Mouse (Mus musculus): ENCODE measurements around the gene Opn5. TPM values are rescaled to one million over a fixed set of nuclear protein-coding genes. Genes with fewer than 3 reads are reported as not detected.

Opn5 gene
- polyA plus RNA-seq, 1 experiment: not detected

DNA sequence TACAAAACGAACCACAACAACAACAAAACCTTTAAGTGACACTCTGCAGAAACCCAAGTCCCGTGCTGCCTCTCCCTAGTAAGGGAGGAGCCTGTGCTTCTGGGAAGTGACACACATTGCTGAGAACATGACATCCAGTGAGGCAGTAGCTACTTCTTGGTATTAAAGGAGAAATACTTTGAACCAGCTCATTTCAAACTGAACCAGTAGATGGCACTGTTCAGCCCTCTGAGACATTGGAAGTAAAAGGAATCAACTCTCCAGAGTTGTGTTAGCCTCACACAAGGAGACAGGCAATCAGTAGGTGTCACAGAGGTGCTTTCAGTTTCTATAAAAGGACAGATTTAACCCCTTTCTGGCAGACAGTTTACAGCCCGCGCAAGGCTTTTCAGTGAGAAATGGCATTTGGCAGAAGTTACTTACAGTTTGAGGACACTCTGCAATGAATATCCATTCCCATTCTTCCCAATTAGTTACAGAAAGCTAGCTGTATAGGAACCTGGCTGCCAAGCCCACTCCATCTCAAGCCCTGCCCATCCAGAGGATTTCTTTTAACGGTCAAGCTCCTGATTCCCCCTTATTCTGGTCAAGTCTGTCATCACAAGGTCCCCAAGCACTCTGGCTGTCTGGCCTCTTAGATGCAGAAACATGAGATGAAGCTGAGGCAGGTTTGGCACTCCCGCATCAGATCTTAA, 2.0 kb upstream of the Opn5 start:
- TF ChIP-seq MYOD1 (IDR thresholded peaks at IDR 0.05; ENCODE audit: control insufficient read depth in 1 of 3, insufficient read length in 2 of 3, low read depth in 2 of 3) (no peak), MAX (IDR thresholded peaks at IDR 0.05; ENCODE audit: low read depth) (no peak), SRF (IDR thresholded peaks at IDR 0.05; ENCODE audit: control insufficient read depth, insufficient read length, low read depth) (no peak), POLR2AphosphoS2 (IDR thresholded peaks at IDR 0.05; ENCODE audit: insufficient read length, low read depth) (no peak), POLR2A (IDR thresholded peaks at IDR 0.05; ENCODE audit: insufficient read length, low read depth) (no peak), USF1 (IDR thresholded peaks at IDR 0.05; ENCODE audit: low read depth) (no peak), CEBPB (IDR thresholded peaks at IDR 0.05; ENCODE audit: insufficient read depth, poor library complexity, severe bottlenecking) (no peak), MYOG (IDR thresholded peaks at IDR 0.05; ENCODE audit: control insufficient read depth in 1 of 3, insufficient read depth in 1 of 3, insufficient read length in 2 of 3, low read depth in 2 of 3) (no peak), REST (IDR thresholded peaks at IDR 0.05; ENCODE audit: insufficient read depth, insufficient read length) (no peak), TCF12 (IDR thresholded peaks at IDR 0.05; ENCODE audit: insufficient read depth, poor library complexity, severe bottlenecking) (no peak), E2F4 (IDR thresholded peaks at IDR 0.05; ENCODE audit: insufficient read depth) (no peak), TCF3 (IDR thresholded peaks at IDR 0.05; ENCODE audit: insufficient read length, low read depth) (no peak)
- H3K27me3 ChIP-seq (ENCODE audit: control insufficient read depth, insufficient read depth, insufficient read length): no peaks in the 10 kb centered on the region

DNA sequence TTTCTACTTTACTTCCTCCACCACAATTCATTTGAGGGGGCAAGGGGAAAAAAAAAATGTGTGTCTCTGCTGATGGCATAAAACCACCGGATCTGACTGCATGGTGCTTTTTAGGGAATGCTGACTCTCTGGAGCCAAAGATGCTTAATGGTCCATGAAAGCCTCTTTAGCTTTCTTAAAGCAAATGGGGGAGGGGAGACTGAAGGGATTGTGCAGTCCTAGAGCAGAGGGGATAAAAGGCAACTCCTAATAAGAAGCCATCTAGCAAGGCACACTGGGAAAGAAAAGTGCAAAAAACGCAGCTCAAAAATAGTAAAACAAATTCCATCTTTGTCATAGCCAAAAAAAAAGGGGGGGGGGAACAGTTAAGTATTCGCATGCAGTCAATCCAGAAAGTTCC, 2.9 kb downstream of the Opn5 start:
- no peak overlapping the region for H3ac ChIP-seq (ENCODE audit: control insufficient read depth, insufficient read length)
- no peak overlapping the region for H3K4me2 ChIP-seq (ENCODE audit: low read depth)
- H3K4me3 ChIP-seq: no peak overlapping the region
- no peaks in the 10 kb centered on the region for H3K79me2 ChIP-seq (ENCODE audit: control insufficient read depth, insufficient read depth)
- H3K27me3 ChIP-seq (ENCODE audit: control insufficient read depth, insufficient read depth, insufficient read length): no peaks in the 10 kb centered on the region
- H3K36me3 ChIP-seq (ENCODE audit: control insufficient read depth, insufficient read depth): no peaks in the 10 kb centered on the region
- no peak for TF ChIP-seq E2F4 (IDR thresholded peaks at IDR 0.05; ENCODE audit: insufficient read depth)
- no peak for TF ChIP-seq MYOG (IDR thresholded peaks at IDR 0.05; ENCODE audit: control insufficient read depth in 1 of 3, insufficient read depth in 1 of 3, insufficient read length in 2 of 3, low read depth in 2 of 3)
- TF ChIP-seq USF1 (IDR thresholded peaks at IDR 0.05; ENCODE audit: low read depth): no peak
- TF ChIP-seq MAX (IDR thresholded peaks at IDR 0.05; ENCODE audit: low read depth): no peak
- TF ChIP-seq SRF (IDR thresholded peaks at IDR 0.05; ENCODE audit: control insufficient read depth, insufficient read length, low read depth): no peak

More for the DNA sequence above, 2.0 kb upstream of the Opn5 start:
- H3K36me3 ChIP-seq (ENCODE audit: control insufficient read depth, insufficient read depth): no peaks in the 10 kb centered on the region
- no peak overlapping the region for H3ac ChIP-seq (ENCODE audit: control insufficient read depth, insufficient read length)
- H3K4me2 ChIP-seq (ENCODE audit: low read depth): no peak overlapping the region
- no peaks in the 10 kb centered on the region for H3K79me2 ChIP-seq (ENCODE audit: control insufficient read depth, insufficient read depth)
- no peak overlapping the region for H3K4me3 ChIP-seq

DNA sequence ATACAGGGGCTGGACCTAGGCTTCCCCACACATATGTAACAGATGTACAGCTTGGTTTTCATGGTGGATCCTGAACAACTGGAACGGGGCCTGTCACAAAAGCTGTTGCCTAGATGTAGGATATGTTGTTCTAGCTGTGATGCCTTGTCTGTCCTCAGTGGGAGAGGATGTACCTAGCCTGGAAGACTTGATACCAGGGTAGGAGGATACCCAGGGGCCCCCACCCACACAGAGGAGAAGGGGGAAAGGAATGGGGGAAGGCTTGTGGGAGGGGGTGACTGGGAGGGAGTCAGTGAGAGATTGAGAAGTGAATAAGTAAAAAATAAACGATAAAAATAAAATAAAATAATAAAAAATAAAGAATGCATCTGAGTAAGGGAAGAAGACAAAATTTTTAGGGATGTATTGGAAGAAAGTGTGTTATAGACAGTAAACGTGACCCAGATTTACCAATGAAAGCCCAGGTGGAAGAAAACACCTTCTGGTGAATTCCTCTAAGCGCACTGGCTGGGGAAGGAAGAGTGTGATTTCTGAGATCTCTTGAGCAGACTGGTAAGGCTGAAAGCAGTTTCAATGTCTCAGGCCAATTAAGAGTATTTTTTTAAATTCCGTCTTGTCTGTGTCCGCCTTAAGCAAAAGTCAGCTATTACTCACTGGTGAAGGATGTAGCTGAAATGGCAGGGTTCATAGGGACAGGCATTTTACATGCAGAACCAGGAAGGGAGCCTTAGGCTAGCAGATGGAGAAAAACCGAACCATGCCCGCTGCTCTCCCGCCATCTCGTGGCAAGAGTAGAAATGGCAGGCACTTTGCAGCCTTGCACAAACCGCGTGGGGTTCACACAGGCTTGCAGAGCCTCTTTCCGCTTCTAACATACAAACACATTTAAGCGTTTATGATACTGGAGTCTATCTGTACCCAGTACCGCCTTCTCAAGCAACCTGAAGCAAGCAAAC, 8.1 kb downstream of the Opn5 start:
- H3K4me3 ChIP-seq: no peak overlapping the region
- H3K4me2 ChIP-seq (ENCODE audit: low read depth): peak overlapping the region; percentile 39
- no peaks in the 10 kb centered on the region for H3K27me3 ChIP-seq (ENCODE audit: control insufficient read depth, insufficient read depth, insufficient read length)
- no peak for TF ChIP-seq CEBPB (IDR thresholded peaks at IDR 0.05; ENCODE audit: insufficient read depth, poor library complexity, severe bottlenecking)
- TF ChIP-seq POLR2AphosphoS2 (IDR thresholded peaks at IDR 0.05; ENCODE audit: insufficient read length, low read depth): no peak
- TF ChIP-seq SRF (IDR thresholded peaks at IDR 0.05; ENCODE audit: control insufficient read depth, insufficient read length, low read depth): no peak
- no peak for TF ChIP-seq REST (IDR thresholded peaks at IDR 0.05; ENCODE audit: insufficient read depth, insufficient read length)
- no peak for TF ChIP-seq MYOD1 (IDR thresholded peaks at IDR 0.05; ENCODE audit: control insufficient read depth in 1 of 3, insufficient read length in 2 of 3, low read depth in 2 of 3)
- TF ChIP-seq MAX (IDR thresholded peaks at IDR 0.05; ENCODE audit: low read depth): no peak
- TF ChIP-seq TCF3 (IDR thresholded peaks at IDR 0.05; ENCODE audit: insufficient read length, low read depth): no peak
- H3ac ChIP-seq (ENCODE audit: control insufficient read depth, insufficient read length): no peak overlapping the region
- no peaks in the 10 kb centered on the region for H3K79me2 ChIP-seq (ENCODE audit: control insufficient read depth, insufficient read depth)
- H3K36me3 ChIP-seq (ENCODE audit: control insufficient read depth, insufficient read depth): no peaks in the 10 kb centered on the region

DNA sequence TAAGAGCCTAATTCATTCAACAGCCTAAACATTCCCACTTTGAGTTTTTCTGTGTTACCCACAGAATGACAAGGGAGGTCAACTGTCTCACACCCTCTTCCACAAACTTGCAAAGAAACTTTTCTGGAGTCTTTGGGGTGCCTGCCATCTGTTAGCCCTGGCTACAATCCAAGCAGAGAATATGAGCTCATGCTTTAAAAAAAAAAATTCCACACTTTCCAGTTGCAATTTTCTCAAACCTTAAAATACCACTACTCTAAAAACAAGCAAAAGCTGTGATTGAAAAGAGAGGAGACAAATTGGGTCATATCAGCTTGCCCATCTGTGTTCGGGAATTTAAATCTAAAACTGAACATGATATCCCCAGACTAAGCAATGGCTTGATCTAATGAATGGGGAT, 24.7 kb downstream of the Opn5 start:
- TF ChIP-seq SRF (IDR thresholded peaks at IDR 0.05; ENCODE audit: control insufficient read depth, insufficient read length, low read depth) (no peak), POLR2AphosphoS2 (IDR thresholded peaks at IDR 0.05; ENCODE audit: insufficient read length, low read depth) (no peak), REST (IDR thresholded peaks at IDR 0.05; ENCODE audit: insufficient read depth, insufficient read length) (no peak)
- H3K4me2 ChIP-seq (ENCODE audit: low read depth): peak overlapping the region; percentile 1

DNA sequence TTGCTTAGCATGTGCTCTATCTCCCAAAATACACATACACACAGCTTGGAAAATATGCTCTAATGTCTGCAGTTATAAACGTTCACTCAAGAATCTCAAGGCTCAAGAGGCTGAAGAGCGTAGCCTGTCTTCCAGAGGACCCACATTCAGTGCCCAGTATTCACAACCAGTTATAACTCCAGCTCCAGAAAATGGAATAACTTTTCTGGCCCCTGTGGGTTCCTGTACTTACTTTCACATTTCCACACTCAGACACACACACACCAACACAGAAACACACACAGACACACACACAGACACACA, 28.2 kb downstream of the Opn5 start:
- no peak overlapping the region for H3K4me2 ChIP-seq (ENCODE audit: low read depth)
- H3K79me2 ChIP-seq (ENCODE audit: control insufficient read depth, insufficient read depth): no peaks in the 10 kb centered on the region
- H3K4me3 ChIP-seq: no peak overlapping the region
- H3ac ChIP-seq (ENCODE audit: control insufficient read depth, insufficient read length): no peak overlapping the region
- H3K36me3 ChIP-seq (ENCODE audit: control insufficient read depth, insufficient read depth): no peaks in the 10 kb centered on the region
- TF ChIP-seq MYOD1 (IDR thresholded peaks at IDR 0.05; ENCODE audit: control insufficient read depth in 1 of 3, insufficient read length in 2 of 3, low read depth in 2 of 3) (no peak), MAX (IDR thresholded peaks at IDR 0.05; ENCODE audit: low read depth) (no peak)
- H3K27me3 ChIP-seq (ENCODE audit: control insufficient read depth, insufficient read depth, insufficient read length): no peaks in the 10 kb centered on the region

More for the DNA sequence above, 24.7 kb downstream of the Opn5 start:
- Histone ChIP-seq H3K36me3 (ENCODE audit: control insufficient read depth, insufficient read depth) (no peaks in the 10 kb centered on the region), H3K79me2 (ENCODE audit: control insufficient read depth, insufficient read depth) (no peaks in the 10 kb centered on the region), H3K4me3 (no peak overlapping the region), H3ac (ENCODE audit: control insufficient read depth, insufficient read length) (no peak overlapping the region), H3K27me3 (ENCODE audit: control insufficient read depth, insufficient read depth, insufficient read length) (no peaks in the 10 kb centered on the region)
